Mouse (Mus musculus) lung, adult 2 months (tissue): ENCODE data around the gene Ulk2.

Experiments used
- CTCF ChIP-seq: fragments of 200-500 bp; IDR thresholded peaks from 2 replicates; pipeline ENCODE4 v1.5.1; 2011; ENCODE audit warnings: mild to moderate bottlenecking, low read length, control low read depth; ENCODE audit not compliant: insufficient read depth
- POLR2A ChIP-seq: fragments of 200-500 bp; IDR thresholded peaks from 2 replicates; pipeline ENCODE4 v1.6.1; 2011; ENCODE audit warnings: low read depth, mild to moderate bottlenecking, control low read depth, low read length, borderline replicate concordance; ENCODE audit errors: extremely low read depth

DNA sequence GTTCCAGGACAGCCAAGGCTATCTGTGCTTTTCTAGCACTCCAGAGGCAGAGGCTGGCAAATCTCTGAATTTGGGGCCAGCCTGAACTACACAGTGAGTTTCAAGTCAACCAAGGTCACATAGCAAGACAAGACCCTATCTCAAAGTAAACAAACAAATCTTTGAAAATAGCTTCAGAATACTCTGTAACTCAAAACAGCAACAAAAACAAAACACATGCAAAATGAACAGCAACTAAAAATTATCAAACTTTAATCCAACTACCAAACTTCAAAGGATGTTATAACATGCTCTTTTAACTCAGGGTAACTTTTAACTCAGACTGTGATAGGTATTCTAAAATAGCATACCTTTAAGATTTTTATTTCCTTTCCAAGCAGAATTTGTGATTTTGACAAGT lies 2.0 kb downstream of the Ulk2 start:
- TF ChIP-seq POLR2A (no peak), CTCF (no peak)
